Mouse (Mus musculus): ENCODE results near the gene Odf2.

GRCm38 (mm10) chr2:29844661-29845060 lies 44.4 kb upstream of the Odf2 start:
- no peak for TF ChIP-seq POLR2A (IDR thresholded peaks at IDR 0.05; ENCODE audit: low read depth, low read length)
- no peak for TF ChIP-seq USF2 (conservative IDR thresholded peaks at IDR 0.05; ENCODE audit: low read depth, low read length)
- no peak for TF ChIP-seq IRF4 (IDR thresholded peaks at IDR 0.05; ENCODE audit: low read depth, low read length)
- TF ChIP-seq RCOR1 (conservative IDR thresholded peaks at IDR 0.05; ENCODE audit: low read depth, low read length) = no peak
- TF ChIP-seq JUND (conservative IDR thresholded peaks at IDR 0.05; ENCODE audit: low read depth, low read length) = no peak
- TF ChIP-seq CTCF (conservative IDR thresholded peaks at IDR 0.05 in 1 of 2, IDR thresholded peaks at IDR 0.05 in 1 of 2; ENCODE audit: low read depth in 2 of 2, low read length in 2 of 2) = no peak
- no peak for TF ChIP-seq USF1 (IDR thresholded peaks at IDR 0.05; ENCODE audit: low read depth, low read length)
- no peak for TF ChIP-seq MAZ (IDR thresholded peaks at IDR 0.05; ENCODE audit: low read depth, low read length)
- TF ChIP-seq ZKSCAN1 (IDR thresholded peaks at IDR 0.05; ENCODE audit: borderline replicate concordance, low read depth, low read length) = no peak
- no peak for TF ChIP-seq CHD1 (IDR thresholded peaks at IDR 0.05; ENCODE audit: low read depth, low read length)
- TF ChIP-seq BHLHE40 (IDR thresholded peaks at IDR 0.05; ENCODE audit: low read depth, low read length) = no peak
- no peak for TF ChIP-seq ZMIZ1 (IDR thresholded peaks at IDR 0.05; ENCODE audit: low read depth, low read length)
- TF ChIP-seq ZNF384 (IDR thresholded peaks at IDR 0.05; ENCODE audit: low read depth, low read length) = no peak
- TF ChIP-seq EP300 (IDR thresholded peaks at IDR 0.05; ENCODE audit: low read length) = no peak

Measured in CH12.LX (cell line).